Mouse (Mus musculus) embryonic facial prominence, embryonic 11.5 days (tissue): Measurements from ENCODE around the gene Nptn. TPM values are rescaled to one million over a fixed set of nuclear protein-coding genes. Genes with fewer than 3 reads are reported as not detected.
"Not testable (repeated sequence)": the region's sequence is repeated elsewhere in the genome, so short reads cannot be mapped to it uniquely, and the experiment has no call there.

ENCODE experiments used
- ATAC-seq: fragments of 200-750 bp; cut with Nextera tagmentation; replicated peaks from 2 replicates; pipeline ENCODE4 v1.8.0; 2017; ENCODE audit warnings: low read depth; ENCODE audit not compliant: insufficient number of reproducible peaks, low FRiP score, low TSS enrichment
- DNase-seq: peaks from one replicate; pipeline ENCODE4 v3.0.0-alpha.2; 2015; ENCODE audit warnings: low spot score
- H3K27ac ChIP-seq: fragments of 300-500 bp; sonication (generic); replicated peaks from 2 replicates; pipeline ENCODE4 v1.5.1; 2014; ENCODE audit warnings: mild to moderate bottlenecking, low read depth, low read length, control low read depth
- H3K27me3 ChIP-seq: fragments of 300-500 bp; sonication (generic); 2 replicates; pipeline ENCODE4 v1.6.1; 2014; ENCODE audit warnings: mild to moderate bottlenecking, low read length, moderate library complexity, mixed read lengths; ENCODE audit not compliant: control insufficient read depth, insufficient read depth
- H3K36me3 ChIP-seq: fragments of 300-500 bp; sonication (generic); replicated peaks from 2 replicates; pipeline ENCODE4 v1.6.1; 2014; ENCODE audit warnings: low read depth, mild to moderate bottlenecking, low read length, moderate library complexity, mixed read lengths; ENCODE audit not compliant: control insufficient read depth, insufficient read depth
- H3K4me1 ChIP-seq: fragments of 300-500 bp; sonication (generic); 2 replicates; pipeline ENCODE4 v1.6.1; 2014; ENCODE audit warnings: low read length, mixed read lengths; ENCODE audit not compliant: control insufficient read depth, insufficient read depth
- H3K4me2 ChIP-seq: fragments of 300-500 bp; sonication (generic); 2 replicates; pipeline ENCODE4 v1.6.1; 2014; ENCODE audit warnings: low read depth, mild to moderate bottlenecking, control low read depth, low read length, moderate library complexity
- H3K4me3 ChIP-seq: fragments of 300-500 bp; sonication (generic); 2 replicates; pipeline ENCODE4 v1.5.1; 2014; ENCODE audit warnings: low read depth, low read length, control low read depth
- H3K9ac ChIP-seq: fragments of 300-500 bp; sonication (generic); replicated peaks from 2 replicates; pipeline ENCODE4 v1.6.1; 2014; ENCODE audit warnings: mild to moderate bottlenecking, control low read depth, low read length
- H3K9me3 ChIP-seq: fragments of 300-500 bp; sonication (generic); replicated peaks from 2 replicates; pipeline ENCODE4 v1.6.1; 2016; ENCODE audit warnings: mild to moderate bottlenecking, low read length, inconsistent platforms, mixed read lengths; ENCODE audit not compliant: control insufficient read depth
- WGBS: fragments of 180-500 bp; shearing (Covaris S2); extraction: QIAGEN DNeasy Blood & Tissue Kit; methylation state at CpG from one replicate; pipeline ENCODE4 v1.1.7; 2014; 5-methylcytosine and 5-hydroxymethylcytosine counted together
- polyA plus RNA-seq: library from polyadenylated mRNA; unstranded; fragments of >200 nt; fragmentation: Nextera tagmentation; extraction: Ambion mirVana; gene quantifications from 2 replicates; pipeline ENCODE4 v1.2.1, GENCODE M21; 2014

Nptn gene
- polyA plus RNA-seq, 1 experiment from 2014 or later, result 73.6 TPM

- Histone ChIP-seq H3K36me3 (no peaks in the 10 kb centered on the region), H3K4me3 (peak within 1 kb of the TSS; percentile 78), H3K27ac (peak within 1 kb of the TSS; percentile 84), H3K4me1 (no peaks in the 10 kb centered on the region), H3K27me3 (no peaks in the 10 kb centered on the region), H3K9ac (peak within 1 kb of the TSS; percentile 97), H3K9me3 (no peaks in the 10 kb centered on the region), H3K4me2 (peak within 1 kb of the TSS; percentile 85)
- under 1% methylated on average over 60 of the region's 68 CpGs for WGBS
- ATAC-seq (peak; percentile 78), DNase-seq (peak; percentile 85)
These were observed 26.9 kb upstream of the Nptn start, which contains the start of gene Cd276 for GRCm38 (mm10) chr9:58554908-58555684. Gene Cd276, minus strand, starts transcription at chr9:58555437.

GRCm38 (mm10) chr9:58555685-58556414 lies 26.2 kb upstream of the Nptn start:
- Histone ChIP-seq H3K9ac (no peak overlapping the region; the same call in 1 of the 2 replicates), H3K27ac (0 out of 2 replicates have a peak overlapping the region, but pooled peaks have one; percentile 84), H3K27me3 (no peaks in the 10 kb centered on the region), H3K4me1 (no peaks in the 10 kb centered on the region), H3K4me2 (peak overlapping the region; percentile 85), H3K36me3 (no peaks in the 10 kb centered on the region), H3K4me3 (peak overlapping the region; percentile 78; the same call in 1 of the 2 replicates), H3K9me3 (no peaks in the 10 kb centered on the region)
- 22% methylated on average over 9 of the region's 9 CpGs for WGBS
- peak; percentile 4 for DNase-seq
- peak; percentile 16; the same call in 1 of the 2 replicates for ATAC-seq

- Histone ChIP-seq H3K27ac (no peak overlapping the region), H3K9ac (no peak overlapping the region), H3K36me3 (no peaks in the 10 kb centered on the region), H3K27me3 (no peaks in the 10 kb centered on the region), H3K4me3 (no peak overlapping the region), H3K9me3 (no peaks in the 10 kb centered on the region), H3K4me1 (no peaks in the 10 kb centered on the region), H3K4me2 (no peak overlapping the region)
- 42% methylated on average over 7 of the region's 7 CpGs for WGBS
- no peak for DNase-seq
- no peak for ATAC-seq
These were observed 25.4 kb upstream of the Nptn start for GRCm38 (mm10) chr9:58556627-58557026.

- H3K9ac ChIP-seq, result no peak overlapping the region
- H3K4me3 ChIP-seq, result no peak overlapping the region
- H3K36me3 ChIP-seq, result no peaks in the 10 kb centered on the region
- no peaks in the 10 kb centered on the region for H3K27me3 ChIP-seq
- H3K4me1 ChIP-seq, result no peaks in the 10 kb centered on the region
- no peaks in the 10 kb centered on the region for H3K9me3 ChIP-seq
- H3K4me2 ChIP-seq, result no peak overlapping the region
- ATAC-seq (no peak), DNase-seq (no peak)
- no peak overlapping the region for H3K27ac ChIP-seq
- WGBS, result 79% methylated on average over 3 of the region's 3 CpGs
These were observed 24.3 kb upstream of the Nptn start for GRCm38 (mm10) chr9:58557457-58558455.

- Histone ChIP-seq H3K4me1 (no peaks in the 10 kb centered on the region), H3K4me2 (no peak overlapping the region), H3K9ac (no peak overlapping the region), H3K27ac (no peak overlapping the region), H3K27me3 (no peaks in the 10 kb centered on the region), H3K9me3 (no peaks in the 10 kb centered on the region), H3K4me3 (no peak overlapping the region), H3K36me3 (no peaks in the 10 kb centered on the region)
- DNase-seq, result no peak
- no peak for ATAC-seq
- 67% methylated on average over 3 of the region's 3 CpGs for WGBS
These were observed 21.8 kb upstream of the Nptn start for GRCm38 (mm10) chr9:58560211-58560610.

GRCm38 (mm10) chr9:58565945-58566344 lies 16.1 kb upstream of the Nptn start:
- not testable (repeated sequence) for H3K27me3 ChIP-seq, DNase-seq, H3K4me3 ChIP-seq, H3K9ac ChIP-seq, H3K9me3 ChIP-seq, H3K36me3 ChIP-seq, H3K4me1 ChIP-seq, ATAC-seq, H3K4me2 ChIP-seq, H3K27ac ChIP-seq
- 79% methylated on average over 3 of the region's 3 CpGs for WGBS

GRCm38 (mm10) chr9:58567682-58568081 lies 14.4 kb upstream of the Nptn start:
- Histone ChIP-seq H3K27me3 (no peaks in the 10 kb centered on the region), H3K4me1 (no peaks in the 10 kb centered on the region), H3K36me3 (no peaks in the 10 kb centered on the region), H3K27ac (no peak overlapping the region), H3K9ac (no peak overlapping the region), H3K4me2 (no peak overlapping the region), H3K4me3 (no peak overlapping the region), H3K9me3 (no peaks in the 10 kb centered on the region)
- no peak for ATAC-seq
- peak; percentile 51 for DNase-seq
